In genomic region chr5:21440833-21441530, GRCm38 (mm10) we compare ENCODE assay signal across 8 mouse cellular contexts. TPM values are rescaled to one million over a fixed set of nuclear protein-coding genes. Genes with fewer than 3 reads are reported as not detected.
DNase-seq lines count a peak whose midpoint lies in the region; ATAC-seq and TF ChIP-seq lines count a peak whose summit lies in the region.

No protein-coding gene starts in this region.

- no peak for TF ChIP-seq CTCF in forebrain, postnatal 0 days (IDR thresholded peaks at IDR 0.05; ENCODE audit: low read depth)

- DNase-seq in forebrain, postnatal 0 days: peak; percentile 24
- peak; percentile 33 for DNase-seq in urinary bladder, postnatal 14 days (ENCODE audit: low spot score)
- DNase-seq in urinary bladder, adult 2 months (ENCODE audit: low spot score): no peak
- no peak for DNase-seq in adrenal gland, adult 8-10 months
- no peak for DNase-seq in thymus, adult 18-20 months
- no peak for DNase-seq in left cerebral cortex, postnatal 25 days (ENCODE audit: low spot score in 2 of 2)

- peak; percentile 47 for ATAC-seq in forebrain, postnatal 0 days
- no peak for ATAC-seq in forebrain, embryonic 13.5 days
- ATAC-seq in limb, embryonic 15.5 days (ENCODE audit: insufficient number of reproducible peaks, low FRiP score, low TSS enrichment, low read depth): peak; percentile 84

- WGBS in forebrain, postnatal 0 days: 34% methylated on average over 8 of the region's 8 CpGs
- 62% methylated on average over 8 of the region's 8 CpGs for WGBS in forebrain, embryonic 13.5 days
- 35% methylated on average over 8 of the region's 8 CpGs for WGBS in limb, embryonic 15.5 days

- H3K27ac ChIP-seq in forebrain, postnatal 0 days (ENCODE audit: low read depth, low read length): no peak overlapping the region
- H3K27ac ChIP-seq in forebrain, embryonic 13.5 days: no peak overlapping the region
- peak overlapping the region; percentile 33 for H3K27ac ChIP-seq in limb, embryonic 15.5 days

- H3K4me2 ChIP-seq in forebrain, postnatal 0 days (ENCODE audit: low read depth): no peak overlapping the region
- no peak overlapping the region for H3K4me2 ChIP-seq in forebrain, embryonic 13.5 days
- H3K4me2 ChIP-seq in limb, embryonic 15.5 days: no peak overlapping the region

- no peak overlapping the region for H3K4me3 ChIP-seq in forebrain, postnatal 0 days (ENCODE audit: low read depth, low read length)
- H3K4me3 ChIP-seq in forebrain, embryonic 13.5 days: no peak overlapping the region
- H3K4me3 ChIP-seq in limb, embryonic 15.5 days: no peak overlapping the region

- H3K9ac ChIP-seq in forebrain, postnatal 0 days: no peak overlapping the region
- no peak overlapping the region for H3K9ac ChIP-seq in forebrain, embryonic 13.5 days
- H3K9ac ChIP-seq in limb, embryonic 15.5 days: no peak overlapping the region

- H3K36me3 ChIP-seq in forebrain, postnatal 0 days (ENCODE audit: insufficient read depth): no peaks in the 10 kb centered on the region
- no peaks in the 10 kb centered on the region for H3K36me3 ChIP-seq in forebrain, embryonic 13.5 days (ENCODE audit: poor library complexity, severe bottlenecking)
- no peaks in the 10 kb centered on the region for H3K36me3 ChIP-seq in limb, embryonic 15.5 days

- intact Hi-C loops in left cerebral cortex, postnatal 25 days (cut with DNase I): no loop called here

- H3K27me3 ChIP-seq in forebrain, postnatal 0 days (ENCODE audit: insufficient read depth, low read length): no peaks in the 10 kb centered on the region
- H3K27me3 ChIP-seq in forebrain, embryonic 13.5 days: no peaks in the 10 kb centered on the region
- H3K27me3 ChIP-seq in limb, embryonic 15.5 days: no peaks in the 10 kb centered on the region

- no peaks in the 10 kb centered on the region for H3K9me3 ChIP-seq in forebrain, postnatal 0 days (ENCODE audit: low read length)
- H3K9me3 ChIP-seq in forebrain, embryonic 13.5 days (replicated peaks): no peaks in the 10 kb centered on the region
- H3K9me3 ChIP-seq in limb, embryonic 15.5 days: no peaks in the 10 kb centered on the region

- H3K4me1 ChIP-seq in forebrain, postnatal 0 days (ENCODE audit: insufficient read depth): no peaks in the 10 kb centered on the region
- peaks cover 11% of the 10 kb centered on the region; the same call in 1 of the 2 replicates for H3K4me1 ChIP-seq in forebrain, embryonic 13.5 days
- peaks cover 20% of the 10 kb centered on the region for H3K4me1 ChIP-seq in limb, embryonic 15.5 days

RNA-seq across cellular contexts. Expression of gene Fam185a, which starts 16.2 kb away (rescaled TPM):
- 11.1 and 14.2 TPM in 2 replicates for total RNA-seq in forebrain, postnatal 0 days (2014; rRNA removed)
- 7.6 and 10.5 TPM in 2 replicates for polyA plus RNA-seq in forebrain, postnatal 0 days (2015; fragmentation: Nextera tagmentation; extraction: Ambion mirVana)
- 3.8 and 4.4 TPM in 2 replicates for polyA plus RNA-seq in forebrain, embryonic 13.5 days (2015; fragmentation: Nextera tagmentation; extraction: Ambion mirVana)
- 2.4 and 3.1 TPM in 2 replicates for polyA plus RNA-seq in urinary bladder, adult 2 months (2012; rRNA removed)
- 5.4 and 6.1 TPM in 2 replicates for polyA plus RNA-seq in limb, embryonic 15.5 days (2015; fragmentation: Nextera tagmentation; extraction: Ambion mirVana)
- total RNA-seq in adrenal gland, adult 8-10 months (2022): 10 to 100 TPM; 14.7 to 19.2 (median 16.1) TPM
- total RNA-seq in left cerebral cortex, postnatal 25 days (2021): 10 to 100 TPM; 11.8 to 13.3 TPM

RNA-seq across cellular contexts. Expression of gene Ccdc146, which starts 16.5 kb away (rescaled TPM):
- 0.77 and 1.1 TPM in 2 replicates for total RNA-seq in forebrain, postnatal 0 days (2014; rRNA removed)
- 0.62 and 1.7 TPM in 2 replicates for polyA plus RNA-seq in forebrain, postnatal 0 days (2015; fragmentation: Nextera tagmentation; extraction: Ambion mirVana)
- polyA plus RNA-seq in forebrain, embryonic 13.5 days (2015; fragmentation: Nextera tagmentation; extraction: Ambion mirVana): 0.50 and 1.00 TPM in 2 replicates
- 0.15 and 0.28 TPM in 2 replicates for polyA plus RNA-seq in urinary bladder, adult 2 months (2012; rRNA removed)
- polyA plus RNA-seq in limb, embryonic 15.5 days (2015; fragmentation: Nextera tagmentation; extraction: Ambion mirVana): 0.29 TPM in 1 of 2 replicates, not detected in the other
- total RNA-seq in adrenal gland, adult 8-10 months (2022): under 1 TPM in 3 of 4 experiments, not detected in 1; 0.12 to 0.37 (median 0.28) TPM
- under 1 TPM; 0.18 to 0.23 TPM for total RNA-seq in left cerebral cortex, postnatal 25 days (2021)

Comparison
In these comparisons a context has a peak if more than half of its experiments do, and no peak if none do; other contexts are left out.
1. DNase-seq: peak in forebrain, postnatal 0 days (single experiment) and urinary bladder, postnatal 14 days (single experiment); none in urinary bladder, adult 2 months (single experiment), adrenal gland, adult 8-10 months (single experiment), thymus, adult 18-20 months (0 of 2) and left cerebral cortex, postnatal 25 days (0 of 2).